Mouse (Mus musculus) right cerebral cortex, postnatal 14 days (tissue): ENCODE data around the gene Ndrg2.

Source experiments
- DNase-seq: peaks from one replicate; pipeline ENCODE4 v3.0.0; 2022

Gene Ndrg2

GRCm38 (mm10) chr14:51912391-51913061 lies 1.4 kb downstream of the Ndrg2 start:
- no peak for DNase-seq

- DNase-seq, result no peak
Observed at GRCm38 (mm10) chr14:51911301-51911700, 2.7 kb downstream of the Ndrg2 start.

- no peak for DNase-seq
Observed at GRCm38 (mm10) chr14:51906102-51906501, 7.9 kb downstream of the Ndrg2 start.

GRCm38 (mm10) chr14:51904706-51905105 lies 9.3 kb downstream of the Ndrg2 start:
- DNase-seq, result no peak

- DNase-seq, result no peak
Observed at GRCm38 (mm10) chr14:51903782-51904181, 10.2 kb downstream of the Ndrg2 start.

- peak; percentile 72 for DNase-seq
Observed at GRCm38 (mm10) chr14:51902806-51903710, 10.9 kb downstream of the Ndrg2 start.

GRCm38 (mm10) chr14:51899351-51899750 lies 14.6 kb downstream of the Ndrg2 start:
- DNase-seq, result no peak

- peak; percentile 26 for DNase-seq
Observed at GRCm38 (mm10) chr14:51896539-51897170, 17.3 kb downstream of the Ndrg2 start.

- DNase-seq, result no peak
Observed at GRCm38 (mm10) chr14:51896019-51896418, 17.9 kb downstream of the Ndrg2 start.

GRCm38 (mm10) chr14:51895071-51895470 lies 18.9 kb downstream of the Ndrg2 start:
- no peak for DNase-seq

GRCm38 (mm10) chr14:51893809-51894208 lies 20.1 kb downstream of the Ndrg2 start:
- no peak for DNase-seq

- no peak for DNase-seq
Observed at GRCm38 (mm10) chr14:51893094-51893794, 20.7 kb downstream of the Ndrg2 start.

GRCm38 (mm10) chr14:51892191-51892939 lies 21.6 kb downstream of the Ndrg2 start, which contains the start of gene Slc39a2:
Slc39a2 (plus strand) TSS chr14:51892889.
- no peak for DNase-seq

- no peak for DNase-seq
Observed at GRCm38 (mm10) chr14:51889833-51890232, 24.1 kb downstream of the Ndrg2 start.

- no peak for DNase-seq
Observed at GRCm38 (mm10) chr14:51886051-51886450, 27.9 kb downstream of the Ndrg2 start.

GRCm38 (mm10) chr14:51884598-51885331 lies 29.2 kb downstream of the Ndrg2 start, which contains the start of gene Mettl17:
Mettl17 (plus strand) TSS chr14:51884842.
- peak; percentile 90 for DNase-seq

- DNase-seq, result no peak
Observed at GRCm38 (mm10) chr14:51884031-51884544, 29.9 kb downstream of the Ndrg2 start.

GRCm38 (mm10) chr14:51883527-51884030 lies 30.4 kb downstream of the Ndrg2 start:
- peak; percentile 59 for DNase-seq

- DNase-seq, result no peak
Observed at GRCm38 (mm10) chr14:51877517-51877916, 36.4 kb downstream of the Ndrg2 start.

- no peak for DNase-seq
Observed at GRCm38 (mm10) chr14:51871741-51872140, 42.2 kb downstream of the Ndrg2 start.

- no peak for DNase-seq
Observed at GRCm38 (mm10) chr14:51870756-51871155, 43.2 kb downstream of the Ndrg2 start.
